Mouse (Mus musculus): ENCODE results near the gene Icam1. TPM values are rescaled to one million over a fixed set of nuclear protein-coding genes. Genes with fewer than 3 reads are reported as not detected.

Gene Icam1
- polyA plus RNA-seq, 1 experiment from 2014 or later: 5.8 TPM

DNA sequence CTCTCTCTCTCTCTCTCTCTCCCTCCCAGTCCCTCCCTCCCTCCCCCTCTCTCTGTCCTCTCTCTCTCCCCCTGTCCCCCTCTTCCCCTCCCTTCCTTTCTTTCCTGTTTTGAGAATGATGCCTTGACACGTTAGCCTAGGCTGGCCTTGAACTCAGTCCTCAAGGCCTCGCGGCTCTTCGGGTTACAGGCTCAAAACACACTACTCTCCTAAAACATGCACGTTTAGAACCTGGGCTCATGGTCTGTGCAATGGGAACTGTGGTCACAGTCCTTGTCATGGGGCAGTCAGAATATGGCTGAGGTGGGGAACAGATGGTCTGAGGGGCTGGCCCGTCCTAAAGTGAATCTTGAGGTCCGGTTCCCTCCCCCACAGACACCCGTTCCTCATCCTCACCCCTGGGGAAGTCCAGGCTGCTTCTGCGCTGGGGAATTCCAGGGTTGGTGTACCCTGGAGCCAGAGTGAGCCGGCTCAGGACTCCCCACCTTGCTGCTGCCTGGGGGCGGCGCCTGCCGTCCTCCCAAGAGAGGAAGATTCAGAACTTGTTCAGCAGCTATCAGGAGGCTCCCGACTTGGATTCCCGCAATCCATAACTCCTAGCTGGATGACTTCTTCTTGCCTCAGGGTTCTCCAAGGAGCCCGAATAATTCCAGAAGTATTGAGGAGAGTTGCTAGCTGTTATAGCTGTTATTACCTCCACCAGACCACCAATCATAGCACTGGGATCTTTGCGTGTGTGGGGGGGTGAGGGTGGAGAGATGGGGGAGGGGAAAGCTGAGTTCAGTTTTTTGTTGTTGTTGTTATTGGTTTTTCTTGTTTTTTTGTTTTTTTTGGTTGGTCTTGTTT, 769 bp downstream of the Icam1 start:
- 5% methylated on average over 17 of the region's 17 CpGs for WGBS

DNA sequence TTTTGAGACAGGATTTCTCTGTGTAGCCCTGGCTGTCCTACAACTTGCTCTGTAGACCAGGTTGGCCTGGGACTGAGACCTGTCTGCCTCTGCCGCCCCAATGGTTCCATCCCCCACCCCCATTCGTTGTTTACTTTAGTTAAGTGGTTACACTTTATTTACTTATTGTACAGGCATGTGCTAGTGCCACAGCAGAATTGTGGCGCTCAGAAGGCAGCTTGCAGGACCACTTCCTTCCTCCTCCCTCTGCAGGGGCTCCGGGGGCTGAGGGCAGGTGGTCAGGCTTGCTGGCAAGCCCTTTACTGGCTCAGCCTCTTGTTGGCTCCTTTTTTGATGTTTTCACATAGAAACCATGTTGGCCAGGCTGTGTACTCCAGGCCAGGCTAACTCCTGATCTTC, 1.4 kb downstream of the Icam1 start:
- peaks cover 71% of the 10 kb centered on the region for H3K27me3 ChIP-seq (ENCODE audit: insufficient read depth, poor library complexity, severe bottlenecking)
- DNase-seq (ENCODE audit: low spot score): no peak
- WGBS: 42% methylated on average over 4 of the region's 4 CpGs

More for the DNA sequence above, 769 bp downstream of the Icam1 start:
- Histone ChIP-seq H3K27ac (no peak overlapping the region), H3K4me1 (replicated peaks) (peaks cover 15% of the 10 kb centered on the region), H3K4me3 (peak overlapping the region; percentile 43), H3K27me3 (ENCODE audit: insufficient read depth, poor library complexity, severe bottlenecking) (peaks cover 77% of the 10 kb centered on the region), H3K9me3 (no peaks in the 10 kb centered on the region), H3K36me3 (no peaks in the 10 kb centered on the region)
- peak; percentile 13 for DNase-seq (ENCODE audit: low spot score)

DNA sequence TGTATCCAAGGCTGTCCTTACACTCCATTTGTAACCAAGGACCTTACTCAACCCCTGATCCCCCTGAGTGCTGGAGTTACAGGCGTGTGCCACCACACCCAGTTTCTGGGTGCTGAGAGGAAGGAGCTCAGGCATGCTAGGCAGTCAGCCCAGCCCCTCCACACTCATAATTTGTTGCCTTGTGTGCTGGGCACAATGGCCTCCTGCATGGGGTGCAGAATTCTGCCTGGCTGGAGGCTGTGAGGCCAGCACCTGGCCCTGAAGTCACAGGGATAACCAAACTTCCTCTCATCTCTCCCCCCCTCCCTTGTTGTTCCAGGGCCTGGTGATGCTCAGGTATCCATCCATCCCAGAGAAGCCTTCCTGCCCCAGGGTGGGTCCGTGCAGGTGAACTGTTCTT, 2.8 kb downstream of the Icam1 start:
- no peaks in the 10 kb centered on the region for H3K9me3 ChIP-seq
- 78% methylated on average over 2 of the region's 2 CpGs for WGBS
- peaks cover 15% of the 10 kb centered on the region for H3K4me1 ChIP-seq (replicated peaks)
- no peak overlapping the region for H3K4me3 ChIP-seq
- DNase-seq (ENCODE audit: low spot score): no peak
- peaks cover 60% of the 10 kb centered on the region for H3K27me3 ChIP-seq (ENCODE audit: insufficient read depth, poor library complexity, severe bottlenecking)
- H3K36me3 ChIP-seq: no peaks in the 10 kb centered on the region
- no peak overlapping the region for H3K27ac ChIP-seq

More for the DNA sequence above, 1.4 kb downstream of the Icam1 start:
- no peak overlapping the region for H3K27ac ChIP-seq
- H3K4me3 ChIP-seq: no peak overlapping the region
- H3K4me1 ChIP-seq (replicated peaks): peaks cover 15% of the 10 kb centered on the region
- no peaks in the 10 kb centered on the region for H3K9me3 ChIP-seq
- H3K36me3 ChIP-seq: no peaks in the 10 kb centered on the region

DNA sequence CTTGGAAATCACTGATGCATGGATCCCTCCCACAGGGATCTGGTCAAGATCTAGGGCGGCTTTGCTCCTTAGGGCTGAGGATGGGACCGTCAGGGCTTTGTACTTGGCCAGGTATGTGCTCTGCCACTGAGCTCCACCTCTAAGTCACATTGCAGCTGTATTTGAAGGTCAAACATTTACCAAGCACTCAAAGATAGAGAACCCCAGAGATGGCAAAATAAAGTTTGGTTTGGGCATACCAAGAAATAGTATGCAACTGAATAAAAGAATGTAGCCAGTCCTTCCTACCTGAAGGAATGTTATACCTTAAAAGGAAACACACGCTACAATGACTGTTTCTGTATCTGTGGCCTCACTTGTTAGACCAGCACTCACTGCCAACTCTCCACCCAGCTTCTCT, 5.6 kb downstream of the Icam1 start:
- Histone ChIP-seq H3K36me3 (no peaks in the 10 kb centered on the region), H3K27ac (no peak overlapping the region), H3K9me3 (no peaks in the 10 kb centered on the region), H3K4me1 (replicated peaks) (peaks cover under 1% of the 10 kb centered on the region; the same call in 1 of the 2 replicates), H3K4me3 (no peak overlapping the region), H3K27me3 (ENCODE audit: insufficient read depth, poor library complexity, severe bottlenecking) (peaks cover 46% of the 10 kb centered on the region)
- DNase-seq (ENCODE audit: low spot score): no peak
- 71% methylated on average over 3 of the region's 3 CpGs for WGBS

DNA sequence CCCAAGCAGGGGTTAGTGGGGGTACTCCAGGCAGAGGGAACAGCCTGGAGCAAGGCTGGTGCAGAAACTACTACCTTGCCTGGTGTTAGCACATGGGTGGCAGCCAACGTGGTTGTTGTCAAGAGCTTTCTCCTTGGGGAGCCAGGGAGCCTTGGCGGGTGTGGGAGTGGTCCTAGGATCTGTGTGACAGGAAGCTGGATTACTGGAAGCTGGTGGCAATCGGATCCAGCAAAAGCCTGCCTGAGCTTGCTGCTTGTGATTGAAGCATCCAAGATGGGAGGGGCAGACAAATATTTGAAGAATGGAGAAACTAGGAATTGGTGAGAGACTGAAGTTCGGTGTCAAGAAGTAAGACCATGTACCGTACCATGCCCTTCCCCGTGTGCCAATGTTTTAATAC, 6.5 kb downstream of the Icam1 start:
- Histone ChIP-seq H3K4me3 (no peak overlapping the region), H3K27ac (no peak overlapping the region), H3K9me3 (no peaks in the 10 kb centered on the region), H3K4me1 (replicated peaks) (0 out of 2 replicates have a peak, but pooled peaks cover 4% of the 10 kb centered on the region), H3K36me3 (no peaks in the 10 kb centered on the region), H3K27me3 (ENCODE audit: insufficient read depth, poor library complexity, severe bottlenecking) (peaks cover 46% of the 10 kb centered on the region)
- no peak for DNase-seq (ENCODE audit: low spot score)
- 61% methylated on average over 6 of the region's 6 CpGs for WGBS

DNA sequence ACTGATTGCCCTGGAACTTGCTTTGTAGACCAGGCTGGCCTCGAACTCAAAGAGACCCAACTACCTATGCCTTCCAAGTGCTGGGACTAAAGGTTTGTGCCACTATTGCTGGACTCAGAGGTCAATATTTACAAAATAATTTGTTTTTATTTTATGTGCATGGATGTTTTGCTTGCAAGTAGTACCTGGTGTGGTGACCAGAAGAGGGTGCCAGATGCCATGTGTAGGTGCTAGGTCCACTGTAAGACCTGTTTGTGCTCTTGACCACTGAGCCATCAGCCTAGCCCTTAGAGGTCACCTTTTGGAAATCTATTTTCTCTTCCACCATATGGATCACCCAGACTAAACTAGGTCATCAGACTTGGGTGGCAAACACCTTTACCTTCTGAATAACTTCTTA, 6.9 kb downstream of the Icam1 start:
- 0 out of 2 replicates have a peak, but pooled peaks cover 5% of the 10 kb centered on the region for H3K4me1 ChIP-seq (replicated peaks)
- no peaks in the 10 kb centered on the region for H3K36me3 ChIP-seq
- H3K27ac ChIP-seq: no peak overlapping the region
- no peaks in the 10 kb centered on the region for H3K9me3 ChIP-seq
- peaks cover 46% of the 10 kb centered on the region for H3K27me3 ChIP-seq (ENCODE audit: insufficient read depth, poor library complexity, severe bottlenecking)
- DNase-seq (ENCODE audit: low spot score): no peak
- no peak overlapping the region for H3K4me3 ChIP-seq
- 84% methylated on average over 1 of the region's 1 CpGs for WGBS

DNA sequence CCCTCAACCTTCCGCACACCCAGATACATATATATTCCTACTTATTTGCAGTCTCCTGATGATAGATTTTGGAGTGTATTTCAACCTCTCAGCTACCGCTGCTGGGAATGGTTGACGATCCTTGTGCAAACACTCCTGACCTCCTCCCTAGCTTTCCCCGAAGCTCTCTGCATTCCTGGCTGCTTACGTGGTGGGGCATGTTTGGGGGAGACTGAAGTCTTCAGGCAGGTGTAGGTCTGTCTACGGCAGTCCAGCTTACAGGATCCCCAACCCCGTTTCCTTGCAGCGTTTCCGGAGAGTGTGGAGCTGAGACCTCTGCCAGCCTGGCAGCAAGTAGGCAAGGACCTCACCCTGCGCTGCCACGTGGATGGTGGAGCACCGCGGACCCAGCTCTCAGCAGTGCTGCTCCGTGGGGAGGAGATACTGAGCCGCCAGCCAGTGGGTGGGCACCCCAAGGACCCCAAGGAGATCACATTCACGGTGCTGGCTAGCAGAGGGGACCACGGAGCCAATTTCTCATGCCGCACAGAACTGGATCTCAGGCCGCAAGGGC, 9.5 kb downstream of the Icam1 start:
- Histone ChIP-seq H3K36me3 (no peaks in the 10 kb centered on the region), H3K9me3 (no peaks in the 10 kb centered on the region), H3K27ac (no peak overlapping the region), H3K27me3 (ENCODE audit: insufficient read depth, poor library complexity, severe bottlenecking) (peaks cover 55% of the 10 kb centered on the region), H3K4me3 (no peak overlapping the region), H3K4me1 (replicated peaks) (peaks cover 22% of the 10 kb centered on the region)
- no peak for DNase-seq (ENCODE audit: low spot score)
- 72% methylated on average over 19 of the region's 19 CpGs for WGBS

DNA sequence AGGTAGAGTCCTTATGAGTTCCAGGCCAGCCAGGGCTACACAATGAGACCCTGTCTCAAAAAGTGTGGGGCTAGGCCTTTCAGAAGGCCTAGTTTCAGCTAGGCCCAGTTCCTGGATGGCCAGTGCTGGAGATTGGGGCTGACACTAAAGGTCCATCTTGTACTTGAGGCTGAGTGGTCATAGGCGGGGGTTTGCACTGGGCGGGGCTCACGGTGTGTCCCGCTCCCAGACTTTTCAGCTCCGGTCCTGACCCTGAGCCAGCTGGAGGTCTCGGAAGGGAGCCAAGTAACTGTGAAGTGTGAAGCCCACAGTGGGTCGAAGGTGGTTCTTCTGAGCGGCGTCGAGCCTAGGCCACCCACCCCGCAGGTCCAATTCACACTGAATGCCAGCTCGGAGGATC, 11.1 kb downstream of the Icam1 start:
- peaks cover 69% of the 10 kb centered on the region for H3K27me3 ChIP-seq (ENCODE audit: insufficient read depth, poor library complexity, severe bottlenecking)
- no peaks in the 10 kb centered on the region for H3K36me3 ChIP-seq
- DNase-seq (ENCODE audit: low spot score): no peak
- H3K27ac ChIP-seq: peak overlapping the region; percentile 36; the same call in 1 of the 2 replicates
- H3K9me3 ChIP-seq: no peaks in the 10 kb centered on the region
- H3K4me3 ChIP-seq: no peak overlapping the region
- WGBS: 80% methylated on average over 12 of the region's 12 CpGs
- H3K4me1 ChIP-seq (replicated peaks): peaks cover 37% of the 10 kb centered on the region

DNA sequence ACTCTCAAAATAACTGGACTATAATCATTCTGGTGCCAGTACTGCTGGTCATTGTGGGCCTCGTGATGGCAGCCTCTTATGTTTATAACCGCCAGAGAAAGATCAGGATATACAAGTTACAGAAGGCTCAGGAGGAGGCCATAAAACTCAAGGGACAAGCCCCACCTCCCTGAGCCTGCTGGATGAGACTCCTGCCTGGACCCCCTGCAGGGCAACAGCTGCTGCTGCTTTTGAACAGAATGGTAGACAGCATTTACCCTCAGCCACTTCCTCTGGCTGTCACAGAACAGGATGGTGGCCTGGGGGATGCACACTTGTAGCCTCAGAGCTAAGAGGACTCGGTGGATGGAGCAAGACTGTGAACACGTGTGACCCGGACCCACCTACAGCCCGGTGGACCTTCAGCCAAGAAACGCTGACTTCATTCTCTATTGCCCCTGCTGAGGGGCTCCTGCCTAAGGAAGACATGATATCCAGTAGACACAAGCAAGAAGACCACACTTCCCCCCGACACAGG, 12.0 kb downstream of the Icam1 start:
- WGBS: 56% methylated on average over 8 of the region's 8 CpGs
- H3K36me3 ChIP-seq: no peaks in the 10 kb centered on the region
- H3K27me3 ChIP-seq (ENCODE audit: insufficient read depth, poor library complexity, severe bottlenecking): peaks cover 79% of the 10 kb centered on the region
- peaks cover 47% of the 10 kb centered on the region for H3K4me1 ChIP-seq (replicated peaks)
- H3K4me3 ChIP-seq: no peak overlapping the region
- DNase-seq (ENCODE audit: low spot score): no peak
- no peaks in the 10 kb centered on the region for H3K9me3 ChIP-seq
- H3K27ac ChIP-seq: no peak overlapping the region

DNA sequence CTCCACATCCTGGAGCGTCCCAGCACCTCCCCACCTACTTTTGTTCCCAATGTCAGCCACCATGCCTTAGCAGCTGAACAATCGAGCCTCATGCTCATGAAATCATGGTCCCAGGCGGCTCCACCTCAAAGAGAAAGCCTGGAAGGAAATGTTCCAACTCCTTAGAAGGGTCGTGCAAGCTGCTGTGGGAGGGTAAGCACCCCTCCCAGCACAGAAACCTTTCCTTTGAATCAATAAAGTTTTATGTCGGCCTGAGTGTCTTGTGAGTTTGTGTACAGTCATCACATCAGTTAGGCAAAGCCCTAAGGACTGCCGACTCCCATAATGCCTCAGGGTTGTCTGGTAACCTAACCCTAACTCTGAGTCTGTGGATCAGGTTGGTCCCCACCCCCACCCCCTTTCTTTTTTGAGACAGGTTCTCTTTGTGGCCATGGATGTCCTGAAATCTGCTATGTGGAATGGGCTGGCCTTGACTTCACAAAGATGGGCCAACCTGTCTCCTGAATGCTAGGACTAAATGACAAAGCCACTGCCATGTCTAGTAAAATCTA, 12.8 kb downstream of the Icam1 start:
- 0 out of 2 replicates have a peak overlapping the region, but pooled peaks have one; percentile 55 for H3K4me3 ChIP-seq
- no peaks in the 10 kb centered on the region for H3K36me3 ChIP-seq
- no peaks in the 10 kb centered on the region for H3K9me3 ChIP-seq
- 71% methylated on average over 6 of the region's 6 CpGs for WGBS
- H3K27me3 ChIP-seq (ENCODE audit: insufficient read depth, poor library complexity, severe bottlenecking): peaks cover 87% of the 10 kb centered on the region
- peaks cover 55% of the 10 kb centered on the region for H3K4me1 ChIP-seq (replicated peaks)
- DNase-seq (ENCODE audit: low spot score): no peak
- H3K27ac ChIP-seq: 0 out of 2 replicates have a peak overlapping the region, but pooled peaks have one; percentile 75

DNA sequence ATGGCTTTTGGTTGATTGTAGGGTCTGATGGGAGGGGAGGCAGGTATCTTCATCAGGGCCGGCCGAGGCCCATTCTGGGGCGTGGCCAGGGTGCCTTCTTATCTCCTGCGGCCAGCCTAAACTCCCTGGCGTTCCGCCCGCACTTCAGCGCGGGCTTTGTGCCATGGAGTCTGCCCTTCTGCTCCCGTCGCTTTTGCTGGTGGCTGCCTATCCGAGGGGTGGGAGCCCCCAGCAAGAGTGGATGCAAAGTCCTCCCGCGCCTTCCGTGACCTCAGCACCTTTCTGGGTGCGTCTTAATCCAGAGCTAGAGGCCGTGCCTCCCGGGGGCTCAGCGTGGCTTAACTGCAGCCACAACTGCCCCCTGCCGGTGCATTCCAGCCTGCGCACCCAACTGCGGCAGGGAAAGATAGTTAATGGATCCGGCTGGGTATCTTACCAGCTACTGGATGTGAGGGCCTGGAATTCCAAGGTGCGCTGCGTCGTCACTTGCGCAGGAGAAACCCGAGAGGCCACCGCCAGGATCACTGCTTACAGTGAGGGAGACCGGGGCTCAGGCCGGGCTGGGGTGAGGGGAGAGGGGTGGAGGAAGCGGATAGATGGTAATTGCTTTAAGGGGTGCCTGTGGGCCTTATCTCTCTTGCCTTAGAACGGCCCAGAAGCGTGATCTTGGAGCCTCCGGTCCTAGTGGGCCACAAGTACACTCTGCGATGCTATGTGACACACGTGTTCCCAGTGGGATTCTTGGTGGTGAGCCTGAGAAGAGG, 13.7 kb downstream of the Icam1 start, which contains the start of gene Icam4:
Gene Icam4 (plus strand): TSS at position 83 of the 764 bp plus-strand sequence.
- Histone ChIP-seq H3K4me3 (peak within 1 kb of the TSS; percentile 55), H3K9me3 (no peaks in the 10 kb centered on the region), H3K27ac (peak within 1 kb of the TSS; percentile 75), H3K27me3 (ENCODE audit: insufficient read depth, poor library complexity, severe bottlenecking) (peaks cover 95% of the 10 kb centered on the region), H3K36me3 (no peaks in the 10 kb centered on the region), H3K4me1 (replicated peaks) (peaks cover 58% of the 10 kb centered on the region)
- 2% methylated on average over 37 of the region's 37 CpGs for WGBS
- peak; percentile 83 for DNase-seq (ENCODE audit: low spot score)

DNA sequence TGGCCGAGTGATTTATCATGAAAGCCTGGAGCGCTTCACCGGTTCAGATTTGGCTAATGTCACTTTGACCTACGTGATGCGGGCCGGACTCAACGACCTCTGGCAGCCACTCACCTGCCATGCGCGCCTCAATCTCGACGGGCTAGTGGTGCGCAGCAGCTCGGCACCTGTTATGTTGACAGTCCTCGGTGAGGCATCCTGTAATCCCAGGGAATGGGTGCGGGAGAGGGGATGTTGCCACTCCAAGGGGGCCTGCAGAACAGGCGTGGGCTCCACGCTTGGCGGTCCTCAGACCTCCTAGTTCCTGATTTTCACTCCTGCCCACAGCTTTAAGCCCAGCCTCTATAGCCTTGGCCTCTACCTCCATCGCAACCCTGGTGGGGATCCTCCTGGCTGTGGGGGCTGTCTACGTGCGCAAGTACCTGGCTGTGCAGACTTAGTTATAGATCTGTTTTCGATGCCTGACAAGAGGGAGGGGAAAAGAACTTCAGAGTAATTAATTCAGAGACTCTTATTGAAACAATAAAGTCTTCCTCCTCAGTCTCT, 14.3 kb downstream of the Icam1 start:
- Histone ChIP-seq H3K9me3 (no peaks in the 10 kb centered on the region), H3K4me1 (replicated peaks) (peaks cover 64% of the 10 kb centered on the region), H3K27ac (no peak overlapping the region; the same call in 1 of the 2 replicates), H3K4me3 (peak overlapping the region; percentile 55), H3K36me3 (no peaks in the 10 kb centered on the region), H3K27me3 (ENCODE audit: insufficient read depth, poor library complexity, severe bottlenecking) (peaks cover 100% of the 10 kb centered on the region)
- DNase-seq (ENCODE audit: low spot score): no peak
- WGBS: 20% methylated on average over 22 of the region's 22 CpGs
